8 mouse cellular contexts compared by ENCODE assay signal in genomic region chr7:19211996-19212755, GRCm38 (mm10). TPM values are rescaled to one million over a fixed set of nuclear protein-coding genes. Genes with fewer than 3 reads are reported as not detected.
A peak's percentile ranks its signal among the peaks of the same experiment; 100 is the strongest.
DNase-seq lines count a peak whose midpoint lies in the region; ATAC-seq and TF ChIP-seq lines count a peak whose summit lies in the region.

Gpr4 (plus strand) TSS chr7:19212538.

- 4% methylated on average over 19 of the region's 30 CpGs for WGBS in heart, embryonic 14.5 days

- peak within 1 kb of the TSS; percentile 22 for H3K4me3 ChIP-seq in erythroblast, embryonic 14.5 days (replicated peaks)
- peak within 1 kb of the TSS; percentile 36 for H3K4me3 ChIP-seq in cortical plate, adult 2 months (ENCODE audit: insufficient read depth, low read length)
- peak within 1 kb of the TSS; percentile 43 to 51 for H3K4me3 ChIP-seq in heart, embryonic 14.5 days (ENCODE audit: control insufficient read depth in 1 of 2, insufficient read depth in 1 of 2, low read depth in 1 of 2, low read length in 2 of 2)

- H3K27ac ChIP-seq in cortical plate, adult 2 months (ENCODE audit: insufficient read depth, low read length): peak within 1 kb of the TSS; percentile 27; the same call in 1 of the 2 replicates
- H3K27ac ChIP-seq in heart, embryonic 14.5 days (replicated peaks in 1 of 2; ENCODE audit: control insufficient read depth in 1 of 2, insufficient read depth in 1 of 2, low read depth in 2 of 2, low read length in 2 of 2): no peak within 1 kb of the TSS

- TF ChIP-seq POLR2A in cortical plate, adult 2 months (IDR thresholded peaks at IDR 0.05; ENCODE audit: extremely low read depth, insufficient read depth, low read length): no peak

- no peak for TF ChIP-seq CTCF in cortical plate, adult 2 months (IDR thresholded peaks at IDR 0.05; ENCODE audit: extremely low read depth, insufficient read depth, low read length)

- peaks cover 4% of the 10 kb centered on the region; the same call in 1 of the 2 replicates for H3K4me1 ChIP-seq in erythroblast, embryonic 14.5 days (ENCODE audit: control insufficient read depth)
- 0 out of 2 replicates have a peak, but pooled peaks cover 2% of the 10 kb centered on the region for H3K4me1 ChIP-seq in cortical plate, adult 2 months (ENCODE audit: control insufficient read depth, insufficient read depth, low read length)
- peaks cover 2 to 13% of the 10 kb centered on the region in 2 experiments; a peak in 2 of 4 replicates for H3K4me1 ChIP-seq in heart, embryonic 14.5 days (ENCODE audit: control insufficient read depth in 2 of 2, insufficient read depth in 2 of 2, low read length in 2 of 2)

- peaks cover 66% of the 10 kb centered on the region for H3K27me3 ChIP-seq in erythroblast, embryonic 14.5 days (ENCODE audit: control insufficient read depth)
- H3K27me3 ChIP-seq in heart, embryonic 14.5 days (ENCODE audit: control insufficient read depth, insufficient read depth, low read length): no peaks in the 10 kb centered on the region

- no peak for ATAC-seq in erythroblast, adult 5-6 weeks (replicated peaks; ENCODE audit: low FRiP score, poor library complexity, severe bottlenecking)
- 0 out of 2 replicates have a peak, but pooled peaks have one; percentile 33 for ATAC-seq in heart, embryonic 14.5 days (ENCODE audit: insufficient number of reproducible peaks, insufficient read depth, low FRiP score, low read depth)

- no peaks in the 10 kb centered on the region for H3K36me3 ChIP-seq in erythroblast, embryonic 14.5 days (ENCODE audit: control insufficient read depth)
- no peaks in the 10 kb centered on the region for H3K36me3 ChIP-seq in heart, embryonic 14.5 days (ENCODE audit: control insufficient read depth, insufficient read depth, low read length)

- H3K9me3 ChIP-seq in erythroblast, embryonic 14.5 days (ENCODE audit: control insufficient read depth, low read length): peaks cover 8% of the 10 kb centered on the region
- H3K9me3 ChIP-seq in heart, embryonic 14.5 days (ENCODE audit: control insufficient read depth, low read length): no peaks in the 10 kb centered on the region

- DNase-seq in kidney, postnatal 4 days: peak; percentile 72 to 83
- peak; percentile 50 for DNase-seq in mesoderm, embryonic 11.5 days (ENCODE audit: low read depth, low spot score)
- DNase-seq in frontal cortex, postnatal 14 days (ENCODE audit: low spot score in 2 of 2): no peak
- no peak for DNase-seq in urinary bladder, postnatal 36 days (ENCODE audit: low spot score in 2 of 2)

- H3K9ac ChIP-seq in heart, embryonic 14.5 days (ENCODE audit: low read length): peak within 1 kb of the TSS; percentile 59

- H3K4me2 ChIP-seq in heart, embryonic 14.5 days (ENCODE audit: low read length): peak within 1 kb of the TSS; percentile 77

RNA-seq across cellular contexts. Expression of gene Gpr4, which starts in this region (rescaled TPM):
- not detected in 2 replicates for polyA plus RNA-seq in erythroblast, embryonic 14.5 days (2012)
- total RNA-seq in erythroblast, adult 5-6 weeks (2015; ENCODE audit: low replicate concordance): 0.19 TPM in 1 of 2 replicates, not detected in the other
- not detected in 2 replicates for total RNA-seq in erythroblast, adult 5-6 weeks (2017; ENCODE audit: low replicate concordance)
- 6.1 and 6.5 TPM in 2 replicates for polyA plus RNA-seq in cortical plate, adult 2 months (2012; rRNA removed)
- 1.6 and 1.9 TPM in 2 replicates for polyA plus RNA-seq in heart, embryonic 14.5 days (2014; fragmentation: Nextera tagmentation; extraction: Ambion mirVana)

Comparison
In these comparisons a context has a peak if more than half of its experiments do, and no peak if none do; other contexts are left out.
1. DNase-seq: peak in kidney, postnatal 4 days (2 of 2) and mesoderm, embryonic 11.5 days (single experiment); none in frontal cortex, postnatal 14 days (0 of 2) and urinary bladder, postnatal 36 days (0 of 2).
2. Peak in every context shown above with its lines, with median percentiles within 50 percentile points of each other: H3K4me3 ChIP-seq.